Mouse (Mus musculus) embryo, embryonic 10 days (tissue): ENCODE results near the gene Zfp609.
"Not testable (repeated sequence)": the region's sequence is repeated elsewhere in the genome, so short reads cannot be mapped to it uniquely, and the experiment has no call there.

Experiments used
- DNase-seq: peaks from one replicate; pipeline ENCODE4 v3.0.0-alpha.2; 2015; ENCODE audit warnings: low spot score

The Zfp609 gene

DNA sequence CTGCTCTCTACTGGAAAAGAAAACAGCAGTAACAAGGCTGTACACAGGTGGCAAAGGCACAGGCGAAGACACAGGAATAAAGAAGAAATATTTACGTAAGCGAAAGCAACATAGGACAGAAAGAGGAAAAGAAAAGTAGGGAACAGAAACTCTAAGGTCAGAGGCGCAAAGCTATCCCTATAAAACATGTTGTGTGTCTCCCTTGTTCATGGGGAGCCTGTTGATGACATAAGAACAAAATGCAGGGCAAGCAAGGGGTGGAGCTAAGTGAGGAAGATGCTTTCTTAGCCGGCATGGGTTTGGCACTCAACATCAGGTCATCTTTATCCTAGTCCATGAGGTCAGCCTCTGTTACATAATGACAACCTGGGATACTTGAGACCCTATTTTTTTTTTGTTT lies 109.2 kb downstream of the Zfp609 start:
- DNase-seq: no peak

- no peak for DNase-seq
Measured at GRCm38 (mm10) chr9:65703926-65704595, 123.3 kb downstream of the Zfp609 start.

DNA sequence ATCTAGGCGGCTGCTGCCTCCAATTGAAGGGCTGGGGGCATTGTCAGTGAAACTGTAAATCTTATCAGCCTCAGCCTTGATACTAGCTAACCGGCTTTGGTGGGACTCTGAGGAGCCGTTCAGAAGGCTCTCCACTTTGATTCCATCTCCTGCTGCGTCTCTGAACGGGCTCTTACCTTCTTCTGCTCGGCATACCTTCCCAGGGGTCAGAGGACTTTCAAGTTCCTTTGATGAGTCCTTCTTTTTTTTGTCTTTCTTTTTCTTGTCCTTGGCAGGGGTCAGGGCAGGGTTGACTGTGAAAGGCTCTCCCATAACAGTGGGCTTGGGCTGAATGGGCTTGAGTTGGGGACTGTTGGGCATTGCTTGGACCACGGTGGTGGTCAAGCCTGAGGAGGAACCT lies 124.1 kb downstream of the Zfp609 start:
- DNase-seq: no peak

DNA sequence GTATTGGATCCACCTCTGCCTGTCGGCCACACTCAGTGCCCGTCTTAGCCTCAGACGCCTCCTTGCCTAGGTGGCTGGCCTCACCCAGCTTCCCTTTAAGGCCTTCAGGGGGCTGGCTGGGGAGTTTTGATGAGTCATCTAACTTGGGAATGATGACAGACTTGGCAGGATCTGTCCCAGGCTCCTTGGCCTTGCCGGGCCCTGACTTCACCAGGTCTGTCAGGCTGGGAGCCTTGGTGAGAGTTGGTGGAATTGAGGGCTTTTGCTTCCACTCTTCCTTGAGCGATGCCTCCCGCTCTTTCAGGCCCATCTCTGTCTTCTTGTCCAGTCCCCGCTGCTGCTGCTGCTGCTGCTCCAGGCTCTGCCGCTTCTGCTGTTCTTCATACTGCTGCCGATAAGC lies 125.1 kb downstream of the Zfp609 start:
- no peak for DNase-seq

DNA sequence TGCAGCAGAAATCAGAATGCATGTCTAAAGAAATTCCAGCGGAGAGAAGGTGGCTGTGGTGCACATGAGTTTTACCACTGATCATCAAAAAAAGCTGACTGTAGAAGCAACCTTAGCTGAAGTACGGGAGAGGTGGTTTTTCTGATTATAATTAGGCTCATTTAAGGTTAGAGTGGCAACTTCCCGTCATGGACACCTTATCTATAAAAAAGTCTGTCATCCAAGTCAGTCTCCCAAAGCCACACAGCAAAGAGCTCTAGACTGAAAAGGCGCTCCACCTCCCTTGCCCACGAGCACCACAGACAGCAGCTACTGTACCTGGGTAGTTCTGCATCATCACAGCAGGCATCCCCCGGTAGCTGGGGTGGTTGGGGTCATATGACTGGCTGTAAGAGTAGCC lies 126.9 kb downstream of the Zfp609 start:
- DNase-seq: no peak

GRCm38 (mm10) chr9:65697992-65698391 lies 129.4 kb downstream of the Zfp609 start:
- no peak for DNase-seq

DNA sequence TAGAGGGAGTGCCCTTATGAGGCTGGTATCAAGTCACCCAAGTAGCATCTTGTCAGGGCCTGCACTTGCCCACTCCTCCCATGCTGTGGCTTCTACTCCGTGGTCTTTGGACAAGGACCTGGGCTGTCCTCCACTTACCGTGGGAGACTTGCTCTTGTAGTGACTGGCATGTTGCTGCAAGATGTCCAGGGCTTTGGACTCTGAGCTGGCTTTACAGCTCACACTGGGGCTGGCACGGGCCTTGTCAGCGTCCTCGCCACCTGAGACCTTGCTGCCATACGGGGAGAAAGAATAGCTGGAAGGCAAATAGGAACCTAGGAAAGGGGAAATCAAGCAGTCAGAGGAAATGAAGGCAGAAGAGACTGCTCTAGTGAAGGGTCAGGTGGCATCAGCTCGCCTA lies 130.0 kb downstream of the Zfp609 start:
- no peak for DNase-seq

- DNase-seq: no peak
Measured at GRCm38 (mm10) chr9:65696337-65696736, 131.0 kb downstream of the Zfp609 start.

DNA sequence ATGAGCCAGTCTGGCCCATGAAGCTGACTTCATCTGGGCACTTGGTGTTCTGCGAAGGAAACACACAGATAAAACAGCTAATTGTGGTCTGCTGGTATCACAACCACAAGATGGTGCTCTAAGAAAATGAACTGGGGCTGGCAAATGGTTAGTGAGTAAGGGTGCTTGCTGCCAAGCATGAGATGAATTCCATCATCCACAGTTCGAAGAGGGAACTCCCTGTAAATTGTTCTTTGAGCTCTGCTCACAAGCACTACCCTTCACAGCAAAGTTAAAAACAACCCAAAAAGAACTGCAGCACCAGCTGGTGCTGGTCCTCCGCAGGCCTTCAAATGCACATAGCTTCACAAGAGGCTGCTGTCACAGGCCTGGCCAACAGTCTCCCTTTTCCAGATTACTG lies 131.7 kb downstream of the Zfp609 start:
- peak; percentile 21 for DNase-seq

DNA sequence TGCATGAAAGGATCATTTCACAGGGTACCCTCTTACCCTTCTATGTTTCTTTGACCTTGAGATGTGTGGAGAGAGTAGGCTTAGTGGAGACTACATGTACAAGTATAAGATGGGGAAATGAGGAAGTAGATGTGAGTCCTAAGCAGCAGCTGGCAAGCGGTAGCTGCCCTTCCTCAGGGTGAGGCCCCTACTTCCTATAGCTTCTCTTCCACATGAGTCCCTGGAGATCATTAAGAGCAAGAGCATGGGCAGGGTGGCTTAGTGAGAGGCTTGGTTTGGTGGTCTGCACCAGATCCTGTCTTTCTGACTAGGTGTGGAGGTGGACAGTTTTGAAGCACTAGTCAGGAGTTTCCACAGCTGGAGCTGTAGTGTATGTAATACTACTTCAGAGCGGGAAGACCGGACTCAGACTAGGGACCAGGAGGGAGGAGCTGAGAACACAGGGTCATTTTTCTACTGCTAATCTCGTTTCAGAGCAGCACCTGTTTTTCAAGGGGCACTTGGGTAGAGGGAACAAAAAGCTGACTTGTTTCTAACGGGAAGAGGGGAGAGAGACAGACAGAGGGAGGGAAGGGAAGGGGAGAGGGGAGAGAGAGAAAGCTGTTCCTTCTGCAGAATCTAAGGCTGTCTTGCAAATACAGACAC lies 134.3 kb downstream of the Zfp609 start:
- no peak for DNase-seq

DNA sequence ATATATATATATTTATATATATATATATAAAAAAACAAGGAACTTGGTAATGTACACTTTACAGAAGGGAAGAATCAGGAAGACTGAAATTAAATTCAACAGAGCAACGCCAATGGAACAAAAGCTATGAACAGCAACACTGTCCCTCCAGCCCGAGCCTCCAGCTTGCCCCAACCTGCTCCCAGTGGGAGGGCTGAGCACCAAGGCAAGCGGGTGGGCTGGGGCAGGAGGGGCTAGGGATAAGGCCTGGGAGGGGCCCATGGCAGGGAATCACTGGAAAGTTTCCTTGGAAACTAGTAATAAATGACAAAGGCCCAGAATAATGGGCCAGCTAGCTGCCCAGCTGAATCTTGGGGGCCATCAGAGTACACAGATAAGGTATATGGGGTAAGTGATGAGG lies 134.9 kb downstream of the Zfp609 start:
- DNase-seq: no peak

- not testable (repeated sequence) for DNase-seq
Measured at GRCm38 (mm10) chr9:65689869-65690268, 137.5 kb downstream of the Zfp609 start.

DNA sequence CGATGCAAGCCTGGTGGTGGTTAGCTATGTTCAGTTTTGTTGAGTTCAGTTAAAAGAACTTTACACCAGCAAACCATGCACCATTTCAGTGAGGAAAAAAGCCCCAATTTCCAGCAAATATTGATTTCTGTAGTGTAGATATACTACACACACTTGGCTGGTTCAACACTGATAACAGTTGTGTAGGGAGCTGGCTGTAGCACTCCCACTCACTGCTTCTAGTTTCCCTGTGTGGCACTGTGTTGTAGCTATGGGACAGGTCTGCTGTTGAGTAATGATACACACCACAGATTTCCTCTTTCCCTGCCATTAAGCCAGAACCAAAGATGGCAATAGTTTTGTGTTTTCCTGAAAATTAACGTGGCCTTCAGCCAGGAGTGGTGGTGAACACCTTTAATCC lies 142.7 kb downstream of the Zfp609 start:
- DNase-seq: no peak

DNA sequence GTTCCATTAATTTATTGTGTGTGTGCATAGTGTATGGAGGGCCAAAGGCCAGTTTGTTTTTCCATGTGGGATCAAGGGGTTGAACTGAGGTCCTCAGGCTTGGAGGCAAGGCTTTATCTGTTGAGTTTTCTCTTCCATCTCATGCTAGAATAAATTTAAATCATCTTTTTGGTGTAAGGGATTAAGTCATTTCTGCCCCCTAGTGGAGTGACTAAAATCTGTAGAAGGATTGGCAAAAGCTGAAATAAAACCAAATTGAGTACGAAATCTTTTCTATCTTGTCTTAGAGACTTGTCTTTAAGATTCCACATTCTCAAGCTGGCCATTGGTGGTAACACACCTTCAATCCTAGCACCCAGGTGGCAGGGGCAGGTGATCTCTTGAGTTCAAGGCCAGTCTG lies 144.4 kb downstream of the Zfp609 start:
- peak; percentile 23 for DNase-seq

DNA sequence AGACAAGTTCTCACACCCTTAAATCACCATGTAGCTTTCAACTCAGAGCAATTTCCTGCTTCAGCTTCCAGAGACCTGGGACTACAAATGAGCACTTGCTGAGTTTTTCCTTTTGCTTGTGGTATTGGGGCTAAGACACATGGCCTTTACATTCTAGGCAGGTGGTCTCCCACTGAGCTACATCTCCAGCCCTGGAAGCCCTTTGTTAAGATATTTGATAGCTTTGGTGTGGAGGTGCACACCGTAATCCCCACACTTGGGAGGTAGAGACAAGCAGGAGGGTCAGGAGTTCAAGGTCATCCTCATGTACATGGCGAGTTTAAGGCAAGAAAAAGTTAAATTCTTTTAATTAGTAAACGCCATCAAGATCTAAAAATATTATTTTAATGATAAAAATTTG lies 145.2 kb downstream of the Zfp609 start:
- no peak for DNase-seq

GRCm38 (mm10) chr9:65681634-65681940 lies 145.8 kb downstream of the Zfp609 start:
- DNase-seq: no peak

GRCm38 (mm10) chr9:65680938-65681633 lies 146.3 kb downstream of the Zfp609 start:
- DNase-seq: no peak

DNA sequence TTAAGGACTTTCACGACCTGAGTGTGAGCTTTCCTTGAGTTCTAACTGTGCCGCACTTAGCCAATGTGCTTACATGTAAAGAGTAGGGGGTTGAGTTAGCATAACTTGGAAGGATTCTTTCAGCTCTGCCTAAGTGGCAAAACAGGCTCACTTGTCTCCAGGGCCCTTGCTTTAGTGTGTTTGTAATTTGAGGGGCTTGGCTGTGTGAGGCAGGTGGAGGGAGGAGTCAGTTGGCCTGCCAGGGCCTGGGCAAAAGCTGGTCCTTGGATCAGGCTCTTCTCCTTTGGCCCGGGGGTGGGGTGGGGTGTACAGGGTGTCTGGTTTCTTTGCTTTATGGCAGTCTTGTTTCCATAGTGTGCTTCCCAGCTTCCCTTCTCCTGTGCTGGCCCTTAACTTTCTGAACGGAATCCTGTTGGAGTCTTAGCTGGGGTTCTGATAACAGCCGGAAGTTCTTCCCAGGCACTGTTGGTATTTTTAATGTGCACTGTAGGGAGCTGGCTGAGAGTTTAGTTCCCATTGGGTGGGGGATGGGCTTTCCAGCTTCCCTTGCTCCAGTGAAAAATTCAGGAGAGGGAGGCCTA lies 148.1 kb downstream of the Zfp609 start:
- DNase-seq: peak; percentile 59

- DNase-seq: no peak
Measured at GRCm38 (mm10) chr9:65677119-65677462, 150.3 kb downstream of the Zfp609 start.

DNA sequence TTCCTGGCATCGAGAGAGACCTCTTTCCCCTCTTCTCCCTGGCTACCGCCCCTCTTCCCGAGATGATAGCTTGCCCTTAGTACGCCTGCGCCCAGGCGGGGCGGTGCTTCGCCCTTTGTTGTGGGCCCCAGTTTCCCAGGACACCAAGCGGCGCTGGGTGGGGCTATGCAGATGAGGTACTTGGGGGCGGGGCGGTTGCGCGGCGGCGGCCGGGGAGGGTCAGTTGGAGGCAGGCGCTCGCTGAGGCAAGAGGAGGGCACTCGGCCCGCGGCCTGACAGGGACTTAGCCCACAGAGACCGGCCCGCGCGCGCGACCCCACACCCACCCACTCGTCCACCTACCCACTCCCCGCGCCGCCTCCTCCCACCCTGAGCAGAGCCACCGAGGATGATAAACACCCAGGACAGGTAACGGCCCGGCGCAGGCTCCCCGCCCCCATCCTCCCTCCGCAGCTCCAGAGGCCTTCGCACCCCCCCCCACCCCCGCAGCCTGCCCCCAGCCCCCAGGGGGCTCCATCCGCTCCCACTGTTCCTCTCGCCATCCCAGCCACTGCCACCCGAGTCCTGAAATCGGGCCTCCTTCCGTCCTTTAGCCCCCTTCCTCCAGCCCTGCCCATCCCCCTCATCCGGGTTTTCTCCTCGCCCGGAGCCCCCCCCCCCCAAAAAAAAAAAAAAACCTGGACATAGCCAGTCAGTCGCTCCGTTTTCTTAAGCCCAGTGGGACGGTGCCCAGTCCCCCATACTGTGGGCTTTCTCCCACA lies 150.8 kb downstream of the Zfp609 start:
- DNase-seq: peak; percentile 98

GRCm38 (mm10) chr9:65675461-65676357 lies 151.7 kb downstream of the Zfp609 start:
- DNase-seq: no peak

- no peak for DNase-seq
Measured at GRCm38 (mm10) chr9:65672996-65673395, 154.4 kb downstream of the Zfp609 start.
